Mouse (Mus musculus) layer of hippocampus, postnatal 36 days (tissue): Measurements from ENCODE around the gene Prima1. TPM values are rescaled to one million over a fixed set of nuclear protein-coding genes. Genes with fewer than 3 reads are reported as not detected.
A peak's percentile ranks its signal among the peaks of the same experiment; 100 is the strongest.

Source experiments
- DNase-seq, 2 experiments: peaks; one replicate each; pipeline ENCODE4 v3.0.0; 2022
- total RNA-seq, 2 experiments: library from RNA; stranded (reverse); gene quantifications; 2 replicates each; pipeline ENCODE4 v1.2.3; 2021

Gene Prima1
- total RNA-seq, 2 experiments from 2014 or later = 3.9 to 4.0 TPM

DNA sequence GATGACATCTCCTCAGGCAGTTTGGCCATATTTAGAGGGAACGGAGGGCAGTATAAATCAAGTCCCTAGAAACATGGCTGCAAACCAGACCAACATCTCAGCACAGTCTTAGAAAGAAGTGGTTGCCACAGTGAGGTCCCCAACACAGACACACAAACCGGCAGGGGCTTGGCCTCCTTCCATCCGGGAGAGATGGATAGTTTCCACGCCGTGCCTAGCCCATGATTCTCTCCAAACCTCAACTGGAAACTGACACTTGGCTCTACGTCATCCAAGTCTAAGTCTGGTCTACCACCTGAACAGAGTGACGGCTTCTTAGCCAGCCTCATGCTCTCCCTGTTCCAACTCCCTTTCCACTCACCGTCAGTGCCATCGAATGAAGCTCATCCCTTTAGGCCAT is 18.3 kb downstream of the Prima1 start:
- DNase-seq = no peak

DNA sequence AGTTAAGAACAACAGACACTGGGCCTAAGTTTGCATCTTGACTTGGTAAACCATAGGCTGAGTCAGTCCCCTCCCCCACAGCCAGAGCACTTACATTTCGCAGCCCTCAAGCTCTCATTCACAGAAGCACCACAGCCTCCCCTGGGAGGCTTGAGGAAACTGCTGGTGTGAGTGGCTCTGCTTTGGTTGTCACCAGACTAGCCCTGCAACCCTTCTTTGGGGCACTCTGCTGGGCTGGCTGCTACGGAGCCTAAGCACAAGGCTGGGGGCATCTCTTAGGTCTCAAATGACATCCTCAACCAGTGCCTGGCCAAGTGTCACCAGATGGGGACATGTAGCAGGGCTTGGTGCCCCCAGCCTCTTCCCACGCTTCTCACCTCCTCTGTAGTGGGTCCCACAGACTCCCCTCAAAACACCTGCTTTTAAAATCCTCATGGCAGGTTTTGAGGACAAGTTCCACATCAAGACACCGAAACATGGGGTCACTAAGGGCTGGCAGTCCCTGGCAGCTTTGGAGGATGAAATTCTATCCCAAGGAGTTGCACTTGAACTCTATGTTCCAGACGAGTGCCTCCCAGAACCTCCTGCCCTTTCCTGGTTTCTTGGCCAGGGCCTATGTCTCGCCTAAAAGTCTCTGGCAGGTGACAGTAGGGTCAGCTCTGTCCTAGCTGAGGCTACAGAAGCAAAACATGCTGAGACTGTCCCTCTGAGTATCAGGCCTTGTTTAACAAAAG is 25.9 kb downstream of the Prima1 start:
- DNase-seq = no peak

DNA sequence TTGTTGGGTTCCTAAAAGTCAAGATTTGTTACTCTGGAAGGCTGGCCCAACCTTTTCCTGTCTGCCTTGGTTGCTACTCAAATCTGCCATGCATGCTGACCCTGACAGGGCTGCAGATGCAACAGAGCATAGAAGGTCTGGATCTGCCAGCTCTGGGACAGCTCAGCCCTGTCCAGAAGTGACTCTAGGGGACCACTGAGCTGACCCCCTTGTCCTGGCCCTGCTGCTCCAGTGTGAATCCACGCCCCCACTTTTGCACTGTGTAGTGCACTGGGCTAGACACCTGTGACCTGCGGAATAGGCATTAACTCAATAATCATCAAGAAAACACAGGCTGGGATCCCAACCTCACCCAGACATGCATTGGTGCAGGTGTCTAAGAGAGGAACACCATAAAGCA is 27.2 kb downstream of the Prima1 start:
- DNase-seq = no peak

DNA sequence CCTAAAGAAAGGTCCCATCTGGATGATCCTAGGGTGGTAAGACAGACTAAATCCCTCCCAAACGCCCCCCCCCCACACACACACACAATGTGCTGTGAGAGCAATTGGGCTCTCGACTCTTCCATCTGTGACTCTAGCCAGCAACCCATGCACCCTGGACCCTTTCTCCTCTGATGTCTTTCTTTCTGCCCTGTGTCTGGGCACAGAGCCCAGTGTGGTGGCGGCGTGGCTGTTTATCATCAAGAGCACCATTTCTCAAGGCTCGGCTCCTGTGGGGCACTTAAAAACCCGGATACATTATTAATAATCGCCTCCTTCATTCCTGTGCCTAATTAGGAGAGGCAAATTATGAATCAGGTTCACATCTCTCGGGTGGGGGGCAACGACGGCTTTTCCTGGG is 27.7 kb downstream of the Prima1 start:
- no peak for DNase-seq

DNA sequence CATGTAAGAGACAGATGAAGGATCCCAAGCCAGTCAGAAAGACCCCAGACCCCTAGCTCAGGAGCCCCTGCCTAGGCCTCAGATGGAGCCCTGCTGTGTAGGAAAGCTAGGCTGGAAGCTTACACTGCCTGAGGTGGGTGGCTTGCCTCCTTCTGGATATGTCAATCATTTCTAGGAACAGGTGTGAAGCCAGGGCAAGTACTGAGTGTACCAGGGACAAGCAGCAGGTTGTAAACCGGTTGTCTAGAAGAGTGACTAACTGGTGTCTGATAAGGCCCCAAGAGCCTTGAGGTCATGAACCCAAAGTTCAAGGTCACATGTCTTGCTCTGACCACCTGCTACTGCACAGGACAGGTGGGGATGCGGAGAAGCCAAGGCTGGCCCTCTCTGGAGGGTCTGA is 28.4 kb downstream of the Prima1 start:
- no peak for DNase-seq

DNA sequence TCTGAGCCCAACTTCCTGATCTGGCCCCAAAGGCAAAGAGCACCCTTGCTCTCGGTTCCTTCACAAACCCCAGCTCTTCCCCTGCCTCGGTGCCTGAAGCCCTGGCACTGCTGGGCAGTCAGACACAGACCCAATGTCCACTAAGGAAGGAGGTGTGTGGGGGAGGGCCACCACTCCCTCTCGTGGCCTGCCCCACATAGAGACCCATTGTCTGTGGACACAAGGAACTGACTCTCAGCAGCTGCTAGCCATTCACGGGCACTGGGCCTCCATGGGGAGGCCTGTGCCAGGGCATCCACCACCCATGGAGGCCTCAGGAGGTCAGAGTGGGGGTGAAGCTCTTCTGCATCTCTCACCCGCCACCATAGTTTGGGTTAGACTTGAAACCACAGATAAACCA is 30.9 kb downstream of the Prima1 start:
- DNase-seq = peak in 1 of 2 experiments; percentile 44

DNA sequence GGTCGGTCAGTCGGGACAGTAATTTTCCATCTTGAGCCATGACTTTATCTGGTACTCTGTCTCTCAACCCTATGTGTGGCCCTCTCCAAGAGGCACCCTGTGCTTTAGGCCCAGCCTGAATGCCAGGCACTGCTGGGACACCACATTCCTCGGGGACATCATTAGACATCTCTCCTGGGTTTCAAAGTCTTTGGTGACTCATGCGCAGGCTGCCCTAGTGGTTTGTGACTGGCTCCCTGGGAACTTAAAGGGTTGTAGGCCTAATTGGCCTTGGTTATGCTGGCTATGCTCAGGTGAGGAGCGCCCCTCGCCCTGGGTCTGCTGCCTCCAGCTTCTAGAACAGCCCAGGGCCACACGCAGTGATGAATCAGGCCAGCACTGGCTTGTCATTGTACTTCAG is 32.4 kb downstream of the Prima1 start:
- no peak for DNase-seq

DNA sequence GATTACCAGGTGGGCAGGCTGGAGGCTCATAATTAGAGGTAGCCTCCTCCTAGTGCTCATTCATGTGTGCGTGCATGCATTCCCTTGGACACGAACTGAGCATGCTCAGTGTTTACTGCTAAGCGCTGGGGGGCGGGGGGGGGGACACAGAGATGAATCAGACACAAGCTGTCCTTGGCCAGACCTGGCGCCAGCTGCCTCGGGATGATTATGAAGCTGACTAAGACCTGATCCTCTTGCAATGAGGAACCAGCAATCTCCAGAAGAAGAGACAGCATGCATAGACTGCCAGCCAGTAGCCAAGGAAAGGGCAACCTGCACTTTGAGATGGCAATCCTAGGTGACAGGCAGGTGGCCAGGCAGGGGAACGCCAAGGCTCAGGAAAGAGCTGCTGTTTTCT is 36.4 kb downstream of the Prima1 start:
- DNase-seq = peak; percentile 39 to 43

DNA sequence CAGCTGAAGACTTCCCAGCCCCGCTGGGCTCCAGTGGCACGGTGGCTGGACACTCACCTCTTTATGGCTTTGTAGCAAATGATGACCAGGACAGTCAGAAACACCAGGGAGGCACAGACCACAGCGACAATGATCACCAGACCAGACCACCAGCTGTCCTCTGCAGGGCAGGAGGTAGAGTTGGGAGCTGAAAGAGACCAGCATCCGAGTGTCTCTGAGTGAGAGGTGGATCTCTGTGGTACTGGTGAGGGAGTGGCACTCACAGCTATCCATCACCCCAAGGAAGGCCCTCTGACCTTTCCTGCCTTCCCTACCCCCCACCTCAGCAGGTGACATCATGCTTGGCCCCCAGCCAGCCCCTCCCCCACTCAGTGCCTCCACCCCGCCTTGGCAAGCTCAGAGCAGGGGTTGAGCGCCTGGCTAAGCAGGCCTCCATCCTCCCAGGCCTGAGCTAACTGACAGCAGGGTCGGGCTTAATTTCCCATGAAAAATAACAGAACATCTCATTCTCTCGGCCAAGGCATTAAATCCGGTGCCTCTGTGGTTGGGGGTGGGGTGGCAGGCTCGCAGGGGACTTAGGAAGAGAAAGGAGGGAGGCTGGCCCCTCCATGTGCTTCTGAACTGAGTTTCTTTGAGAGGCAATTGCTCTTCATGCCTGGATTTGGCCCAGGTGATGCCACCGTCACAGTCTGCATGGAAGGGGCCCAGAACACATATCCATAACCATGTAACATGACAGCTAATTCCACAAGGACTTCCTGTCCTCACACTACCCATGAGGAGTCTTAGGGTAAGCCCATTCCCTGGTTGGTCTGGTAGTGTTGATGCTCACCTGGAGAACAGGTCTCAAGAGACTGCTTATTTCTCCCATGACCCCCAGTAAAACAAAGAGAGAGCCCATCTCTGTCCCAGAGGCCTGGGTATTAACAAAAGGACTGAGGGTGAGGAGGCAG is 39.1 kb downstream of the Prima1 start:
- no peak for DNase-seq

DNA sequence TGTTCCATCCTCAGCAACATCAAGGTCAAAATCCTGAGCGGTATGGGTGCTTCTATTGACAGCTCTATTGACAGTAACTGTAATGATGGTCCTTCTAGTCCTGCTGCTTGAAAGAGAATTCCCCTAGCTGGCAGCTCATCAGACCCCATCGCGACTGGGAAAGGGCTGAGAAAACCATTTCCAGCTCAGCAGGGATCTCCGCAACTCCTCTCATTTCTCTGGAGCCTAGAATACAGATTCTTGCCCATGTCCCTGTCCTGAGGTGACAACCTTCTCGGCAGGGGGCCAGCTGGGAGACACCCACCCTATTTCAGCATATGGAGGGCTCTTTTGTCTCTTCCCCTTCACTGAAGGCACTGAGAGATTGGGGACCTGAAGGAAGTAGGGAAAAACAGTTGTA is 49.0 kb downstream of the Prima1 start:
- no peak for DNase-seq

DNA sequence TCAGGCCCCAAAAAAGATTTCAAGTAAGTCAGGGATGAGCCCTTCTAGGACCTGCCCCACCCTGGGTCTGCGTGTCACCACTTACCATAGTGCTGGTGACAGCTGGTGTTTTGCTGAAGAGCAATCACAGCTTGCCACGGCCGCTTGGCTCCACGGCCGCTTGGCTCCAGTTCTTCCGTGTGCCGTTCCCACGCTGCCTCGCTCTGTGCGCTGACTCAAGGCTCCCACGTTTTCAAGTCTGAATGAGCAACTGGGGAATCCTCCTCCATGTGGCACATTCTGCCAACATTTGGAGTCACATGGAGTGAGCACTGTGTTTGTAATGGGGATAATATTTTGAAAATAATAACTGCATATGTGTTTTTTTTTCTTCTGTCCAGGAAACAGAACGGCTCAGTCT is 52.2 kb downstream of the Prima1 start:
- DNase-seq = peak; percentile 64 to 74

DNA sequence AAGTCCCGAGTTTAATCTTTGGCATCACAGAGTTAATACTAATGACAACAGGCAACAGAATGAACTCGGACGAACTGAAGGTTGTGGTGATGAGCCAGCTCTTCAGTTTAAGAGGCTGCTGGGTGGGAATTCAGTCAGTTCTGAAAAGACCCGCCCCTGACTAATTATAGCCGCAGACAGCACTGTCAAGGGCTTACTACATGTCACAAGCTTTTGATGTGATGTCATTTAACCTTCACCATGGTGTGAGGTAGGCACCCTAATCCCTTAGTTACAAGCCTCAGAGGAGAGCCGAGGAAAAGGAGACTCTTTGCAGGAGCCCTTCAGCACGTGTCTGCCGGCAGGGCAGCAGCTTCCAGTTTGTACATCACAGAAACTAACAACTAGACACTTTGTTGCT is 53.7 kb downstream of the Prima1 start:
- no peak for DNase-seq

DNA sequence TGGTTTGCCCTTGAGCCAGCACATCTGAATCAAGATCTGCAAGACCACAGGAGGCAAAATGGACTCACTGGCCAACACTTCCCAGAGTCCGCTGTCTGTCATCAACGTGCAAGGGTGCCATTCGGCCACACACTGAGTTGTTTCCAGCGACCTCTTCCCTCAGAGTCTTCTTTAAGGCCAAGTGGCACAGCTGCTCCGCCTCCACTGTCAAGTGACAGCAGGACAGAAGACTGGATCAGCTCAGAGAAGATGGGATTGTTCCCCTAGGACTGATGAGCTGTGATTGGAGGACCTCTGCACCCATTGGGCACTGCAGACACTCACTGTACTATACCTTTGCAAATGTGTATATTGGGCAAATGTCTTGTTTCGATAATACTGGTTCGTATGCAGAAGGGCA is 54.9 kb downstream of the Prima1 start:
- no peak for DNase-seq

DNA sequence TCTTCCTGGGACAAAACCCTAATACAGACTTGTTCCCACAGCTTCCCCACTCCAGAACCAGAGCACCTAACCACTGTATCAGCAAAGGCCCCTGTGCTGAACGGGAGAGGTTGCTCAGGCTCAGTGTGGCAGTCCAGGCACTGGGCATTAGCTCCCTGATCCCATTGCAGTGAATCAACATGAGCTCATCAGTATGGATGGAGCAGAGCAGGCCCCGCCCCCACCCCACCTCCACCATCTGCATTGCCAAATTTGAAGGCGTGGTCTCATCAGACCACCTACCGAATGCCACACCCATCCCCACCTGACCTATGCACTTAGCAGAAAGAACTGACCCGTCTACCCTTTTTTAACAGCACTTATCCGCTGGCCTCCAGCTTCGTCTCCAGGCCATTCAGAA is 58.9 kb downstream of the Prima1 start:
- no peak for DNase-seq

DNA sequence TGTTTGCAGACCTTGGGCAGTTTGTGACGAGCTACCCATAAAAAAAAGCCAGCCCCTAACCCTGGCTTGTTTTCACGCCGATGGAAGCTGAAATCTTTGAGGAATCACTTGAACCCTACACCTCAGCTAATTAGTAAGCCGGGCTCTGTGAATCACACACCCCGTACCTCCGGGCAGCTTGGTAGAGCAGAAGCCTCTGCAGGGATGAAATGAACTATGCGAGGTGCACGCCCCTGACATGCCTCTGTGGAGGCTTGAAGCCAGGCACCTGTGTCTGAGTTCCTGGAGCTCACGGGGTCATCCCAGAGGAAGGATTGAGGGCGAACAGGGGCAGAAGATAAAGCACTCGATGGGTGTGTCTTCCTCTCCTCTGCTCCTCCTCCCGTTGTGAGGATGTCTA is 73.1 kb downstream of the Prima1 start:
- DNase-seq = no peak

DNA sequence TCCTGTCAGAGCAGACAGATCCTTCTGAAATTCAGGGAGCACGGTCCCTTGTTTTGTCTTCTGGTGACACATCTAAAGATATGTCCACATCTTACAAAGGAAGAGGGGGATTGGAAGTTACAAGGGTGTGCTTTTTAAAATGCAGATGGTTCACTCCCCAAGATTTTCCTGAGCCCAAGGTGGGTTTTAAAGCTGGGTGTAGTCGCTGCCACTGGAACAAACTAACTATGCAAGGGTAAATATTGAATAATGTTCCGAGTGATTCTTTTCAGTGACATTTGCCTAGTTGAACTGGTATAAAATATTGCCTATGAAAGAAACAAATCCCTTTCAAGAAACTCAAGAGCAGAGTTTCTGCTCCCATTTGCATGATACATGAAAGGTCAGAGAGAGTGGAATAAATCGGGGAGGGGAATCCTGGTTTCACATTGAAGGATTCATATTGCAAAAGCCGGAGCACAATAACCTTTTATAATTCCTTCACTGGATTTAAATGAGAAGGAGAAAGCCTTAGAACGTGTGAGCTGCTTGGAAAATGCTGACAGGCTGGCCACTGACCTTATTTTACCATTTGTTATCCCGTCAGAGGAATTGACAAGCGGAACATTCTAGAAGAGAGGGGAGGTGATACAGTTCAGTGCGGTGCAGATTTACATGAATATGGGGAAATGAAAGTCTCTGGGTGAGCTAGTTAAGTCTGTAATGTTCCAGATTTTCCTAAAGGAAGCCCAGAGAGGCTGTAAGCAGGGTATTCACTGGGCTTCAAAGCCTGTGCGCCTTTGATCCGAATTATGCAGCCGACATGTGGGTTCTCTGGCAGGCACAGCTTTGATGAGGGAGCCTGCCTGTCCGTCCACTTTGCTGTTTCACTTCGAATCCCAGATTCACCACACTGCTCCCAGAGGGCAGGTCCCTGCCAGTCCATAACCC is 77.6 kb downstream of the Prima1 start:
- DNase-seq = no peak

DNA sequence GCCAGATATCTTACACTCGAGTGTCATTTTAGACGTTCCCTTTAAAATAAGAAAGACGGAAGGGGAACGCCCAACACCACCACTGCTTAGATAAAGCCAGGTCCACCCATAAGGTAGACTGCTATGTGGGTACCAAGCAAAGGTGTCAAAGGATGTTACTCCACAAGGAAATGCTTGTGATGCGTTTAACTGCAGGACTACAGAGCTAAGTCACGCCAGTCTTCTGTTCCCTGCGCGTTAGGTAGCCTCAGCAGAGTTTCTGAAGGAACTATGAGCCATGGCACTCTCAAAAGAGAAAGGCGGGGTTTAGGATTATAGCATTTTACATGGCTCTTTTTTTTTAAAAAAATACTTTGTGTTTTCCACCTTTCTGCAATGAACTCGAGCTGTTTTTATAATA is 78.4 kb downstream of the Prima1 start:
- no peak for DNase-seq

DNA sequence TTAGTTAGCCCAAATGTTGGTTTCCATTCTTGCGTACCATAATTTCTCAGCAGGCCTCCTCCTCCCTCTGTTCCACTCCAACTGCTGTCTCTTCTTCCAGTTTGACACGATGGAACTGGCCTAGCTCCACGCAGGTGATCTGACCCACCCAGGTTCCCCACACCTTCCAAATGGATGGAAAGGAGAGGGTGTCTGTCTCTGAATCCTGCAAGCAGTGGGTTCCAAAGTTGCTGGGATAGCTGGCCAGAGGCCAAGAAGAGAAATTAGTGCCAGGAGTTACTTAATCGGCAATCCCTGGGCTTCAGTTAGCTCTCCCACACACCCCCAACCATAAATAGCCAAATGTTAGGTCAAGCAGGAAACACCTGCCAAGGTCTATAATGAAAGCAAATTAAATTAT is 81.2 kb downstream of the Prima1 start:
- DNase-seq = no peak

DNA sequence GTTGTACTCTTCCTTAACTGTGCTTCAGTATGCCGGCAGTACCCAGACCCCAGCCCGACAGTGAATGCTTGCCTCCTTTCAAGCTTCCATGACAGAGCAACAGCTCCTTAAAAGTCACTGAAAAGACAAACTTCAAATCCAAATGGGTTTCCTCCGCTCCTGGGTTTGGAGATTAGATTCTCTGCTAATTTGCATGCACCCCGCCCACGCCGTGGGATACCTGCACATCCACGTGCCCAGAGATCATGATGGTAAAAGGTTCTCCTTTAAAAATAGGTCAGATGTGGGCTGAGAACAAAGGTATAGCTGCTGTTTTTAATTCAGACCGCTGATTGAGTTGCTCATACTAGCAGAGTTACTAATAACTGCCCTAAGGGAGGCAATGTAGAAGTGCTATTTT is 82.9 kb downstream of the Prima1 start:
- no peak for DNase-seq

DNA sequence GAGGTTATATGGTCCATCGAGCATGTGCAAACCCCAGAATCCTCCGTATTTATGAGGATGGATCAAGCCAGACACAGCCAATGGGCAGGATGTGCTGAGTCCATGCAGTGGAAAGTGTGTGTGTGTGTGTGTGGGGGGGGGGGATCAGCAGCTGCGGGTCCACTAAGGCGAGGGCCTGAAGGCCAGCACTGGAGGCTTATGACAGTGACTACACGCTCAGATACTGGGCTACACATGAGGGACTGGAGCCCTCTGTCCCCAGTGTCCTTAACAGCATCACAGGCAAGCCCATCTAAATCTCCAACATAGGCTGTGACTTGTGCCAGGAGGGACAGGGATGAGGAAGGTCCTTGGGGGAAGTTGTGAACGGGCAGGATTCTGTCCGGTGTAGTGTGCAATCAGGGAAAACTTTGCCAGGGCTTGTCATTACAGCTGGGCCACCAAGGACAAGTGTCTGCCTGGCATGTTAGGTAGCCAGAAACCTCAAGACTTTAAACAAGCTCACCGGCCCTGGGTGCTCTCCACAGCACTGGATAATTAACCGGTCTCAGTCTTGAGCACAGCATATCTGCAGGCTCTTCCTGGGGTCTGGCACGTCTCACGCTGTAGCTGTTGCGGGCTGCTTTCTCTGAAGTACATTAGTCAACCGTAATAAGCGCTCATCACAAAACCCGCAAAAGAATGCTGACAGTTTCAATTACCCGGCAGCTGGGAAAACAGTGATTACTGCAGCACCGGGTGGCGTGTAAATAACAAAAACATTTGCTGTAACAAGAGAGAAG is 84.6 kb downstream of the Prima1 start:
- DNase-seq = no peak

DNA sequence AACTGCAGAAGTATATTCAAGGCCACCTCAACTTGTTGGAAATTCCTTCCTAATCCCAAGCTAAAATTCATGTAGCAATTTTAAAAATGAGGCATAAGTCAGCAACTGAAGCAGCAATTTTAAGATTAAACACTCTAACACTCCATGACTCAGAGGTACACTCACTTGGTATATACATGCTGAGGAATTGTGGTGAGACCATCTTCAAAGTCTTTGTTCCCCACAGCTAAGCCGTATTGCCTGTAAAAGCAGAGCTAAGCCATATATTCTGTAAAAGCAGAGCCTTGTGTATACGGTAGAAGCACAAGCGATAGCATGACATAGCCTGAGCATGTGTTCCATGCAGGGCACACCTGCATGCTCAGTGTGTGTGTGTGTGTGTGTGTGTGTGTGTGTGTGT is 86.5 kb downstream of the Prima1 start:
- no peak for DNase-seq

DNA sequence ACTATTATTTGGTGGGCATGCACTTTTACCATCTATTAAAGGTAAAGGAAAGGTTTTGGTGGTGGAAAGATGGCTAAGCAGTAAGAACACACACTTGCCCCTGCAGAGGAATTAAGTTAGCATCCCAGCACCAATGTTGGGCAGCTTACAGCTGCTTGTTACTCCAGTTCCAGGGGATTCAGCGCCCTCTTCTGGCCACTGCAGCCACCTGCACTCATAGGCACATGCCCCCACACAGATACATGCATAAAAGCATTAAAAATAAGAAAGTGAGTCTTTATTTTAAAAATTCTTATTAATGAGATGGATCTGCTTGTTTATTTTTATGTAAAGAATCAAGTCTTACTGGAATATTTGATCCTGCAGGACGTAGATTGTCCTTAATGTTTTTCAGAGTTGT is 87.0 kb downstream of the Prima1 start:
- DNase-seq = no peak
